8 mouse cellular contexts compared by ENCODE assay signal in genomic region chr1:74900341-74901285, GRCm38 (mm10). TPM values are rescaled to one million over a fixed set of nuclear protein-coding genes. Genes with fewer than 3 reads are reported as not detected.
DNase-seq lines count a peak whose midpoint lies in the region; ATAC-seq and TF ChIP-seq lines count a peak whose summit lies in the region.

No protein-coding gene starts in this region.

- no peaks in the 10 kb centered on the region for H3K9me3 ChIP-seq in intestine, postnatal 0 days (ENCODE audit: control insufficient read depth)
- no peaks in the 10 kb centered on the region for H3K9me3 ChIP-seq in liver, postnatal 0 days (ENCODE audit: low read length)
- H3K9me3 ChIP-seq in stomach, embryonic 15.5 days, result no peaks in the 10 kb centered on the region

- peak overlapping the region; percentile 28 for H3K4me3 ChIP-seq in intestine, postnatal 0 days (ENCODE audit: low read depth, low read length)
- H3K4me3 ChIP-seq in liver, postnatal 0 days (ENCODE audit: low read depth, low read length), result peak overlapping the region; percentile 26; the same call in 1 of the 2 replicates
- H3K4me3 ChIP-seq in stomach, embryonic 15.5 days (replicated peaks), result peak overlapping the region; percentile 34

- no peak for TF ChIP-seq EP300 in liver, postnatal 0 days (IDR thresholded peaks at IDR 0.05; ENCODE audit: low read depth)

- peak overlapping the region; percentile 58 for H3K4me2 ChIP-seq in intestine, postnatal 0 days (replicated peaks; ENCODE audit: low read depth)
- peak overlapping the region; percentile 60 for H3K4me2 ChIP-seq in liver, postnatal 0 days (ENCODE audit: low read depth, low read length)
- H3K4me2 ChIP-seq in stomach, embryonic 15.5 days, result peak overlapping the region; percentile 58

- H3K9ac ChIP-seq in intestine, postnatal 0 days (ENCODE audit: low read depth, low read length), result 0 out of 2 replicates have a peak overlapping the region, but pooled peaks have one; percentile 2
- no peak overlapping the region for H3K9ac ChIP-seq in liver, postnatal 0 days (replicated peaks)
- H3K9ac ChIP-seq in stomach, embryonic 15.5 days, result peak overlapping the region; percentile 19; the same call in 1 of the 2 replicates

- peak; percentile 67 to 74 for DNase-seq in cerebellum, postnatal 10 days
- no peak for DNase-seq in cerebellum, adult 9-11 months
- peak; percentile 39 for DNase-seq in brain, embryonic 14.5 days (ENCODE audit: low read depth)
- DNase-seq in liver, postnatal 0 days, result peak; percentile 81
- DNase-seq in right cerebral cortex, postnatal 14 days, result no peak

- H3K27me3 ChIP-seq in intestine, postnatal 0 days (replicated peaks; ENCODE audit: control insufficient read depth, insufficient read depth, low read length), result peaks cover 34% of the 10 kb centered on the region
- peaks cover 48% of the 10 kb centered on the region for H3K27me3 ChIP-seq in liver, postnatal 0 days (ENCODE audit: insufficient read depth, low read length)
- H3K27me3 ChIP-seq in stomach, embryonic 15.5 days (replicated peaks), result peaks cover 45% of the 10 kb centered on the region

- WGBS in intestine, postnatal 0 days, result under 1% methylated on average over 63 of the region's 66 CpGs
- 2% methylated on average over 47 of the region's 66 CpGs for WGBS in liver, postnatal 0 days (ENCODE audit: insufficient replicate concordance)
- WGBS in stomach, embryonic 15.5 days, result under 1% methylated on average over 62 of the region's 66 CpGs

- no peaks in the 10 kb centered on the region for H3K4me1 ChIP-seq in intestine, postnatal 0 days (replicated peaks; ENCODE audit: control insufficient read depth, insufficient read depth, low read length)
- H3K4me1 ChIP-seq in liver, postnatal 0 days (ENCODE audit: insufficient read depth), result peaks cover 8% of the 10 kb centered on the region; the same call in 1 of the 2 replicates
- peaks cover 16% of the 10 kb centered on the region for H3K4me1 ChIP-seq in stomach, embryonic 15.5 days

- ATAC-seq in intestine, postnatal 0 days, result peak; percentile 75
- peak; percentile 88 for ATAC-seq in liver, postnatal 0 days
- peak; percentile 83 for ATAC-seq in stomach, embryonic 15.5 days (ENCODE audit: insufficient read depth, low FRiP score, low read depth)
- ATAC-seq in cerebellum, adult (ENCODE audit: insufficient number of reproducible peaks, low FRiP score, low TSS enrichment), result no peak

- H3K27ac ChIP-seq in intestine, postnatal 0 days (ENCODE audit: low read depth, low read length), result no peak overlapping the region
- H3K27ac ChIP-seq in liver, postnatal 0 days (ENCODE audit: low read depth), result no peak overlapping the region
- peak overlapping the region; percentile 80 for H3K27ac ChIP-seq in stomach, embryonic 15.5 days

- no peak for TF ChIP-seq CTCF in brain, embryonic 14.5 days (IDR thresholded peaks at IDR 0.05; ENCODE audit: borderline replicate concordance, extremely low read depth, insufficient read depth, insufficient read length)
- TF ChIP-seq CTCF in intestine, postnatal 0 days (IDR thresholded peaks at IDR 0.05; ENCODE audit: low read depth), result no peak
- no peak for TF ChIP-seq CTCF in liver, postnatal 0 days (IDR thresholded peaks at IDR 0.05; ENCODE audit: low read depth)

- TF ChIP-seq POLR2A in brain, embryonic 14.5 days (IDR thresholded peaks at IDR 0.05; ENCODE audit: borderline replicate concordance, extremely low read depth, insufficient read depth, insufficient read length, poor library complexity, severe bottlenecking), result no peak

- no peaks in the 10 kb centered on the region for H3K36me3 ChIP-seq in intestine, postnatal 0 days (ENCODE audit: control insufficient read depth, insufficient read depth)
- H3K36me3 ChIP-seq in liver, postnatal 0 days (replicated peaks; ENCODE audit: insufficient read depth, low read length), result no peaks in the 10 kb centered on the region
- no peaks in the 10 kb centered on the region for H3K36me3 ChIP-seq in stomach, embryonic 15.5 days

RNA-seq across cellular contexts. Expression of gene Cryba2, which starts 7.7 kb away (rescaled TPM):
- 0.44 and 1.1 TPM in 2 replicates for polyA plus RNA-seq in brain, embryonic 14.5 days (2012; rRNA removed)
- polyA plus RNA-seq in intestine, postnatal 0 days (2015; fragmentation: Nextera tagmentation; extraction: Ambion mirVana), result 0.71 and 1.2 TPM in 2 replicates
- not detected in 2 replicates for polyA plus RNA-seq in liver, postnatal 0 days (2015; fragmentation: Nextera tagmentation; extraction: Ambion mirVana)
- polyA plus RNA-seq in stomach, embryonic 15.5 days (2015; fragmentation: Nextera tagmentation; extraction: Ambion mirVana), result 2.2 and 3.9 TPM in 2 replicates

RNA-seq across cellular contexts. Expression of gene Fev, which starts 15.4 kb away (rescaled TPM):
- polyA plus RNA-seq in brain, embryonic 14.5 days (2012; rRNA removed), result 0.47 and 3.4 TPM in 2 replicates
- polyA plus RNA-seq in intestine, postnatal 0 days (2015; fragmentation: Nextera tagmentation; extraction: Ambion mirVana), result 0.59 and 1.3 TPM in 2 replicates
- 0.19 and 0.20 TPM in 2 replicates for polyA plus RNA-seq in liver, postnatal 0 days (2015; fragmentation: Nextera tagmentation; extraction: Ambion mirVana)
- polyA plus RNA-seq in stomach, embryonic 15.5 days (2015; fragmentation: Nextera tagmentation; extraction: Ambion mirVana), result 1.6 TPM in 2 replicates

RNA-seq across cellular contexts. Expression of gene Cfap65, which starts 34.8 kb away (rescaled TPM):
- 2.4 and 3.9 TPM in 2 replicates for polyA plus RNA-seq in brain, embryonic 14.5 days (2012; rRNA removed)
- 0.03 and 0.04 TPM in 2 replicates for polyA plus RNA-seq in intestine, postnatal 0 days (2015; fragmentation: Nextera tagmentation; extraction: Ambion mirVana)
- not detected in 2 replicates for polyA plus RNA-seq in liver, postnatal 0 days (2015; fragmentation: Nextera tagmentation; extraction: Ambion mirVana)
- polyA plus RNA-seq in stomach, embryonic 15.5 days (2015; fragmentation: Nextera tagmentation; extraction: Ambion mirVana), result 0.06 TPM in 1 of 2 replicates, not detected in the other

RNA-seq across cellular contexts. Expression of gene Cdk5r2, which starts 45.9 kb away (rescaled TPM):
- polyA plus RNA-seq in brain, embryonic 14.5 days (2012; rRNA removed), result 51.5 and 90.9 TPM in 2 replicates
- polyA plus RNA-seq in intestine, postnatal 0 days (2015; fragmentation: Nextera tagmentation; extraction: Ambion mirVana), result 0.13 and 0.29 TPM in 2 replicates
- not detected in 2 replicates for polyA plus RNA-seq in liver, postnatal 0 days (2015; fragmentation: Nextera tagmentation; extraction: Ambion mirVana)
- polyA plus RNA-seq in stomach, embryonic 15.5 days (2015; fragmentation: Nextera tagmentation; extraction: Ambion mirVana), result 0.18 TPM in 2 replicates

RNA-seq across cellular contexts. Expression of gene Ihh, which starts 50.9 kb away (rescaled TPM):
- polyA plus RNA-seq in brain, embryonic 14.5 days (2012; rRNA removed), result 0.47 and 0.57 TPM in 2 replicates
- 24.9 and 25.3 TPM in 2 replicates for polyA plus RNA-seq in intestine, postnatal 0 days (2015; fragmentation: Nextera tagmentation; extraction: Ambion mirVana)
- 1.1 TPM in 2 replicates for polyA plus RNA-seq in liver, postnatal 0 days (2015; fragmentation: Nextera tagmentation; extraction: Ambion mirVana)
- polyA plus RNA-seq in stomach, embryonic 15.5 days (2015; fragmentation: Nextera tagmentation; extraction: Ambion mirVana), result 24.3 and 31.0 TPM in 2 replicates

Comparison
In these comparisons a context has a peak if more than half of its experiments do, and no peak if none do; other contexts are left out.
1. DNase-seq: peak in cerebellum, postnatal 10 days (2 of 2), brain, embryonic 14.5 days (single experiment) and liver, postnatal 0 days (single experiment); none in cerebellum, adult 9-11 months (single experiment) and right cerebral cortex, postnatal 14 days (single experiment).
2. Peak in every context shown above with its lines, with median percentiles within 50 percentile points of each other: H3K4me2 ChIP-seq and H3K4me3 ChIP-seq.